ENCODE assay signal across 12 mouse cellular contexts in the genomic region with DNA sequence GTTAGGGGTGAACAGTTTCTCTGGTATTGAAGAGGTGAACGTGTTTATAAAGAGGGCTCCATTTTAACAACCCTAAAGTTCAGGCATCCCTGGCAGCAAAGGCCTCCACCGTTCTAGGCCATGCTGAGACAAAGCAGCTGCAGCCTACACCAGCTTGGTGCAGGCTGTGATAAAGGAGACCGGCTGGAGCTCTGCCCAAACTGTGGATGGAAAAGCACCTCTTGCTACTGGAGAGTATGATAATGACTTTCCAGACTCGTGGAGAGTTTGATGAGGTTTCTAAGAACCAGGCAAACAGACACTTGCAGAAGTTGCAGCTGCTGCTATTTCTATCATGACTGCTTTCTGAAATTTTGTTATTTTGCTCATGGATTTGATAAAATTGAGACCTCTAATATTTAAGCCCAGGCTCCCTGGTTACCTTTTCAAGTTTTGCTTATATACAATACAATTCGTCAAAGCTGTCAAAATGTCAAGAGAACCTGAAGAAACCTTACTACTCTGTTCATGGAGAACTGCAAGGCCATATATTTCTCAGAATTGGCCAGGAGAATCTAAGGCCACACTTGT. TPM values are rescaled to one million over a fixed set of nuclear protein-coding genes. Genes with fewer than 3 reads are reported as not detected.
DNase-seq lines count a peak whose midpoint lies in the region; ATAC-seq and TF ChIP-seq lines count a peak whose summit lies in the region.
"Had no signal": no experiment of that assay in that cellular context is flagged by ENCODE, and none has a peak within 500 bp of the region (broad histone marks: within the 10 kb centered on the region; RNA-seq: fewer than 3 reads in every experiment).

No protein-coding gene starts in this region.

- H3K27me3 ChIP-seq in forebrain, embryonic 14.5 days (replicated peaks; ENCODE audit: control insufficient read depth, insufficient read depth, low read length), result no peaks in the 10 kb centered on the region
- no peaks in the 10 kb centered on the region for H3K27me3 ChIP-seq in forebrain, embryonic 13.5 days
- no peaks in the 10 kb centered on the region for H3K27me3 ChIP-seq in lung, postnatal 0 days (replicated peaks; ENCODE audit: insufficient read depth, low read length)
- H3K27me3 ChIP-seq in hindbrain, embryonic 13.5 days, result peaks cover 4% of the 10 kb centered on the region; the same call in 1 of the 2 replicates
- H3K27me3 ChIP-seq in forebrain, embryonic 11.5 days (ENCODE audit: control insufficient read depth, insufficient read depth, low read length), result peaks cover 2% of the 10 kb centered on the region

- no peak overlapping the region for H3K4me3 ChIP-seq in forebrain, embryonic 14.5 days (ENCODE audit: low read depth, low read length)
- H3K4me3 ChIP-seq in forebrain, embryonic 13.5 days, result no peak overlapping the region
- H3K4me3 ChIP-seq in lung, adult 2 months (replicated peaks; ENCODE audit: extremely low read depth, low read depth, low read length), result no peak overlapping the region
- no peak overlapping the region for H3K4me3 ChIP-seq in lung, postnatal 0 days (ENCODE audit: low read depth, low read length)
- H3K4me3 ChIP-seq in hindbrain, embryonic 13.5 days, result no peak overlapping the region
- H3K4me3 ChIP-seq in forebrain, embryonic 11.5 days (ENCODE audit: low read depth, low read length), result no peak overlapping the region
- H3K4me3 ChIP-seq: embryonic facial prominence, embryonic 13.5 days; limb, embryonic 10.5 days; midbrain, embryonic 13.5 days had no signal

- no peaks in the 10 kb centered on the region for H3K36me3 ChIP-seq in forebrain, embryonic 14.5 days (ENCODE audit: control insufficient read depth, insufficient read depth, low read length)
- H3K36me3 ChIP-seq in forebrain, embryonic 13.5 days (ENCODE audit: poor library complexity, severe bottlenecking), result no peaks in the 10 kb centered on the region
- H3K36me3 ChIP-seq in lung, postnatal 0 days (ENCODE audit: insufficient read depth, low read length), result no peaks in the 10 kb centered on the region
- no peaks in the 10 kb centered on the region for H3K36me3 ChIP-seq in hindbrain, embryonic 13.5 days
- no peaks in the 10 kb centered on the region for H3K36me3 ChIP-seq in forebrain, embryonic 11.5 days (ENCODE audit: control insufficient read depth, insufficient read depth, low read length)
- H3K36me3 ChIP-seq: embryonic facial prominence, embryonic 13.5 days; midbrain, embryonic 13.5 days had no signal

- ATAC-seq in forebrain, embryonic 14.5 days, result no peak
- ATAC-seq in forebrain, embryonic 13.5 days, result no peak
- no peak for ATAC-seq in lung, postnatal 0 days
- peak; percentile 68 for ATAC-seq in erythroid progenitor cell, adult 5-6 weeks (replicated peaks; ENCODE audit: low FRiP score, poor library complexity, severe bottlenecking)
- ATAC-seq in hindbrain, embryonic 13.5 days (ENCODE audit: low FRiP score), result no peak
- ATAC-seq in forebrain, embryonic 11.5 days (replicated peaks; ENCODE audit: low FRiP score), result no peak
- ATAC-seq: midbrain, embryonic 13.5 days had no signal

- DNase-seq in forebrain, embryonic 14.5 days (ENCODE audit: low spot score), result peak; percentile 36
- DNase-seq in lung, adult 2 months, result peak; percentile 23
- DNase-seq in lung, postnatal 0 days (ENCODE audit: low spot score), result no peak
- peak; percentile 29 for DNase-seq in lung, postnatal 36 days
- no peak for DNase-seq in forebrain, embryonic 11.5 days (ENCODE audit: low spot score)
- DNase-seq: cerebellum, adult 11-12 months had no signal

- no peaks in the 10 kb centered on the region for H3K9me3 ChIP-seq in forebrain, embryonic 14.5 days (replicated peaks; ENCODE audit: control insufficient read depth, low read length)
- no peaks in the 10 kb centered on the region for H3K9me3 ChIP-seq in forebrain, embryonic 13.5 days (replicated peaks)
- no peaks in the 10 kb centered on the region for H3K9me3 ChIP-seq in lung, postnatal 0 days (ENCODE audit: low read length)
- H3K9me3 ChIP-seq in hindbrain, embryonic 13.5 days, result no peaks in the 10 kb centered on the region
- H3K9me3 ChIP-seq in forebrain, embryonic 11.5 days (ENCODE audit: control insufficient read depth, low read length), result no peaks in the 10 kb centered on the region
- H3K9me3 ChIP-seq: embryonic facial prominence, embryonic 13.5 days; limb, embryonic 10.5 days; midbrain, embryonic 13.5 days had no signal

- H3K4me1 ChIP-seq in forebrain, embryonic 14.5 days (ENCODE audit: control insufficient read depth, insufficient read depth, low read length), result 0 out of 2 replicates have a peak, but pooled peaks cover 2% of the 10 kb centered on the region
- H3K4me1 ChIP-seq in forebrain, embryonic 13.5 days, result peaks cover 11% of the 10 kb centered on the region; the same call in 1 of the 2 replicates
- H3K4me1 ChIP-seq in lung, adult 2 months (ENCODE audit: control insufficient read depth, insufficient read depth, low read length), result peaks cover 2% of the 10 kb centered on the region; the same call in 1 of the 2 replicates
- H3K4me1 ChIP-seq in lung, postnatal 0 days (ENCODE audit: insufficient read depth, low read depth, low read length), result no peaks in the 10 kb centered on the region
- H3K4me1 ChIP-seq in hindbrain, embryonic 13.5 days (replicated peaks), result peaks cover 15% of the 10 kb centered on the region
- H3K4me1 ChIP-seq in forebrain, embryonic 11.5 days (replicated peaks; ENCODE audit: control insufficient read depth, insufficient read depth, low read length), result no peaks in the 10 kb centered on the region

- H3K9ac ChIP-seq in forebrain, embryonic 14.5 days (ENCODE audit: low read length), result no peak overlapping the region
- H3K9ac ChIP-seq in forebrain, embryonic 13.5 days, result no peak overlapping the region
- H3K9ac ChIP-seq in lung, postnatal 0 days (replicated peaks; ENCODE audit: low read depth), result no peak overlapping the region
- no peak overlapping the region for H3K9ac ChIP-seq in hindbrain, embryonic 13.5 days
- no peak overlapping the region for H3K9ac ChIP-seq in forebrain, embryonic 11.5 days (ENCODE audit: low read length)
- H3K9ac ChIP-seq: embryonic facial prominence, embryonic 13.5 days; midbrain, embryonic 13.5 days had no signal

- 25% methylated on average over 5 of the region's 5 CpGs for WGBS in forebrain, embryonic 14.5 days
- 34% methylated on average over 5 of the region's 5 CpGs for WGBS in forebrain, embryonic 13.5 days
- 53% methylated on average over 5 of the region's 5 CpGs for WGBS in lung, adult 2 months
- 32% methylated on average over 5 of the region's 5 CpGs for WGBS in lung, postnatal 0 days
- WGBS in hindbrain, embryonic 13.5 days, result 37% methylated on average over 5 of the region's 5 CpGs
- WGBS in forebrain, embryonic 11.5 days, result 42% methylated on average over 5 of the region's 5 CpGs

- no peak for TF ChIP-seq CTCF in lung, adult 2 months (IDR thresholded peaks at IDR 0.05; ENCODE audit: insufficient read depth, low read length)
- TF ChIP-seq CTCF in lung, postnatal 0 days (IDR thresholded peaks at IDR 0.05), result no peak

- no peak overlapping the region for H3K4me2 ChIP-seq in forebrain, embryonic 14.5 days (ENCODE audit: low read length)
- no peak overlapping the region for H3K4me2 ChIP-seq in forebrain, embryonic 13.5 days
- H3K4me2 ChIP-seq in lung, postnatal 0 days (replicated peaks; ENCODE audit: low read depth, low read length), result no peak overlapping the region
- H3K4me2 ChIP-seq in hindbrain, embryonic 13.5 days, result no peak overlapping the region
- no peak overlapping the region for H3K4me2 ChIP-seq in forebrain, embryonic 11.5 days (ENCODE audit: low read depth, low read length, severe bottlenecking)
- H3K4me2 ChIP-seq: embryonic facial prominence, embryonic 13.5 days; midbrain, embryonic 13.5 days had no signal

- no peak for TF ChIP-seq POLR2A in lung, adult 2 months (IDR thresholded peaks at IDR 0.05; ENCODE audit: borderline replicate concordance, extremely low read depth, low read depth, low read length)

- no peak overlapping the region for H3K27ac ChIP-seq in forebrain, embryonic 14.5 days (ENCODE audit: low read depth, low read length)
- H3K27ac ChIP-seq in forebrain, embryonic 13.5 days, result no peak overlapping the region
- no peak overlapping the region for H3K27ac ChIP-seq in lung, postnatal 0 days (ENCODE audit: low read length)
- H3K27ac ChIP-seq in hindbrain, embryonic 13.5 days, result no peak overlapping the region
- H3K27ac ChIP-seq in forebrain, embryonic 11.5 days (ENCODE audit: low read depth, low read length), result no peak overlapping the region
- H3K27ac ChIP-seq: embryonic facial prominence, embryonic 13.5 days; limb, embryonic 10.5 days; midbrain, embryonic 13.5 days had no signal

- no peak for TF ChIP-seq EP300 in lung, postnatal 0 days (IDR thresholded peaks at IDR 0.05)

RNA-seq across cellular contexts. Expression of a gene that starts 3.4 kb away (rescaled TPM):
- 22.2 and 26.8 TPM in 2 replicates for polyA plus RNA-seq in forebrain, embryonic 14.5 days (2014; fragmentation: Nextera tagmentation; extraction: Ambion mirVana)
- polyA plus RNA-seq in forebrain, embryonic 13.5 days (2015; fragmentation: Nextera tagmentation; extraction: Ambion mirVana), result 19.8 and 21.4 TPM in 2 replicates
- 3.7 and 4.9 TPM in 2 replicates for polyA plus RNA-seq in lung, adult 2 months (2012; rRNA removed)
- polyA plus RNA-seq in lung, postnatal 0 days (2015; fragmentation: Nextera tagmentation; extraction: Ambion mirVana), result 10.2 and 11.5 TPM in 2 replicates
- total RNA-seq in erythroid progenitor cell, adult 5-6 weeks (2015; ENCODE audit: low replicate concordance), result 106 and 114 TPM in 2 replicates
- 166 and 174 TPM in 2 replicates for total RNA-seq in erythroid progenitor cell, adult 5-6 weeks (2017; ENCODE audit: low replicate concordance)
- polyA plus RNA-seq in hindbrain, embryonic 13.5 days (2015; fragmentation: Nextera tagmentation; extraction: Ambion mirVana), result 18.7 and 19.5 TPM in 2 replicates
- polyA plus RNA-seq in forebrain, embryonic 11.5 days (2014; fragmentation: Nextera tagmentation; extraction: Ambion mirVana), result 22.8 and 25.3 TPM in 2 replicates

Comparison
In these comparisons a context has a peak if more than half of its experiments do, and no peak if none do; other contexts are left out.
1. DNase-seq: peak in forebrain, embryonic 14.5 days (single experiment), lung, adult 2 months (single experiment) and lung, postnatal 36 days (single experiment); none in lung, postnatal 0 days (single experiment) and forebrain, embryonic 11.5 days (single experiment).